Mouse (Mus musculus) retina, postnatal 7 days (tissue): ENCODE measurements around the gene Ifnab.
A peak's percentile ranks its signal among the peaks of the same experiment; 100 is the strongest.

Experiments
- DNase-seq: peaks from one replicate; pipeline ENCODE4 v3.0.0-alpha.2; 2012; ENCODE audit warnings: low read depth, low spot score

Ifnab gene

DNA sequence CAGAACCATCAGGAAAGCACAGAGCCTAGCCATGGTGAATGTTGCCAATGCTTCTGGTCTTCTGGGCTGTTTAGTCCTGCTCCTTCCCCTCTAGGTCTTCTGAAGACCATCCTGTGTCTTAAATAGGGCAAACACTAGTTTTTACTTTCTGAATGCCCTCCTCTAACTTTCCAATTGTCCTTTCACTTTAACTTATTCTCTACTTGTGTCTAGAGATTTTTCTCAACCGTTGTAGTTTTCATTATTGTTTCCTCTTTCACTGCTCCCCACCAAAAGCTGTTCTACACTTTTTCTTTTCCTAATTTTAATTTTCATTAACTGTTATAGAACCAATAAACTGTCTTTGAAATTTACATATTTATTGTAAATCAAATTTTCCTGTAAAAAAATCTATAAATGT lies 14.3 kb downstream of the Ifnab start, which contains the start of gene Ifna16:
TSS of gene Ifna16 (minus strand) at position 101 of the 400 bp plus-strand sequence.
- DNase-seq = no peak

DNA sequence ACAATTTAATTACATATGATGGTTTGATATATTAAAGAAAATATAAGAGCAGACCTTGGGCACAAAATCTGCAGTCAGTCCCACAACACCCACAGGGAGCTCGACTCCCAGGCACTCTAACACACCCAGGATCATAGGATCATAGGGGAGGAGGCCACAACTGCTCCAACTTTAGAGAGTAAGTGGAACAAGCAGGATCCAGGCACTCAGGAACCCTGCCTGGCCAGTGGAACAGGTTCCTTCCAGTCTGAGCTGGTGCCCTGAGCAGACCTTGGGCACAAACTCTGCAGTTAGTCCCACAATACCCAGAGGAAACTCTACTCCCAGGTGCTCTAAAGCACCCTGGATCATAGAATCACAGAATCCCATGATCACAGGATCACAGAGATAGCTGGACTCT lies 35.7 kb downstream of the Ifnab start:
- DNase-seq = no peak

DNA sequence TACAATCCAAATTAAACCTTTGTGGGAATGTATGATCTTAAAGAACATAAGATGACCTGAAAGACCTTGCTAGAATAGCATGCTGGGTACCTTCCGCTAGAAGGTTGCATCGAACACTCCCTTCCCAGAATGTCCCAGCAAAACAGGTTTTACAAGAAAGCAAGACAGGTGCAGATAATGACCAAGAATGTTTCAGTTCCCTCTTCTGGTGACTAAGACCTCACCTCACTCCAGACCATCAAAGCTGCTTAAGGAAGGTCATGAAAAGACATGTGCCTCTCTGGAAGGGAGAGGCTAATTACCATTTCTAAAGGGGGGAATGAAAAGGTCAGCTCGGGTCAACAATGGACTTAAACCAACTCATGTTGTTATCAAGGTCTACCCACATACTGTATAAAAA lies 37.5 kb downstream of the Ifnab start:
- no peak for DNase-seq

DNA sequence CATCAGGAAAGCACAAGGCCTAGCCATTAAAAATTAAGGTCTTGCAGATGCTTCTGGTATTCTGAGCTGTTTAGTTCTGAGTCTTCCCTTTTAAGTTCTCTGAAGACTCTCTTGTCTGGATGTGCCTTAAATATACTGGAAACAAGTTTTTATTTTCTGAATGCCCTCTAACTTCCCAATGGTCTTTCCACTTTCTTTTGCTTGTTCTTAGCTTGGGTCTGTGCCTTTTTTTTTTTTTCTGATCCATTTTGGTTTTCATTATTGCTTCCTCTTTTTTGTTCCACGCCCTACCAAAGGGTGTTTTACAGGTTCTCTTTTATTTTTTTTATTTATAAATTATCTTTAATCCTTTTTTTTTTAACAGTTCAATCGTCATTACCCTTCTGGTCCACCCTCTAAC lies 46.8 kb downstream of the Ifnab start, which contains the start of gene Ifna13:
TSS of gene Ifna13 (minus strand) at position 101 of the 400 bp plus-strand sequence.
- no peak for DNase-seq

DNA sequence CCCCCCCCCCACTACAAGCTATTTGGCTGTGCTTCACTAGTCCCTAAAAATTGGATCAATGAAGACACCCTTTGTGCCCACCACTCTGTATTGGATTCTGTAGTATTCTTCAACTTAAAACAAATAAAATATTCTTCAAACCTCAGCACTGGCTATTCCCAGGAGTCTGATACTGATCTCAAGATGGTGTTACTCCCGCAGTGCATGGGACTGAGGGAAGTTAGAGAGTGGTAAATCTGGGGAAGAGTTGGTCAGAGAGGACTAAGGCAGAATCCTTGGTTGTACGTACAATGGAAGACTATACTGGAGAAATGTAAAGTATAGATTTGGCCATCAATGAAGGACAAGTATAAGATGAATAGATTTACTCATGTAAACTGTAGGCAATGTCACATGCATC lies 48.6 kb downstream of the Ifnab start:
- no peak for DNase-seq

DNA sequence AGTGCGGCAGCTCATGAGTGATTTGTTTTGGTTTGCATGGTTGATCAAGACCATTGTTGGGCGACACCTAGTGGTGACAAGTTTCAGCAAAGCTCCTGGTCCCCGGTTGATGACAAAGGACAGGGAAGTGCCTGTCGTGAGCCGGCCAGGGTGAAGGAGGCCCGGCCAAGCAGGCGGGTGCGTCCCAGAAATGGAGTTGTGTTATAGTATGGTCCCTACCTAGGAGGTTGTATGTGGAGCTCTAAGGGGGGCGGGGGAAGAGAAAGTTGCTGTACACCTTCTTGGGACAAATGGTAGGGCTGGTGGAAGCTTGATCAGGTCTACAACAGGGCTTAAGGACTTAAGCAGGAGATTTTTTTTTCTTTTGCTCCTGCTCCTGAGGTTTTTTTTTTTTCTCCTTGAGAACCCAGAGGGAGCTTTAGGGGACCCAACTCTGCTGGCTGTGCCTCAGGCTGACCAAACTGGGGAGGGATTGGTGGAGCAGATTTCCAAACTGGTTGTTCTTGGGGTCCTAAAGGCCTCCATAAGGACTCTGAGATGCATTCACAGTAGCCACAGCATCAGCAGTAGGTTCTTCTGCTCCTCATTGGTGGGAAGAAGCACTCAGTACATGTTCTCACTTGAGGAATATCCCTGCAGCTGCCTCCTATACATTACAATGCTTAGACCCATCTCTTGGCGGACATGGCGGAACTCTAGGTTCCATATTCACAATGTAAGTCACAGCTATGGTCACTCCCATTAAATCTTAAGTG lies 49.9 kb downstream of the Ifnab start:
- peak; percentile 99 for DNase-seq

DNA sequence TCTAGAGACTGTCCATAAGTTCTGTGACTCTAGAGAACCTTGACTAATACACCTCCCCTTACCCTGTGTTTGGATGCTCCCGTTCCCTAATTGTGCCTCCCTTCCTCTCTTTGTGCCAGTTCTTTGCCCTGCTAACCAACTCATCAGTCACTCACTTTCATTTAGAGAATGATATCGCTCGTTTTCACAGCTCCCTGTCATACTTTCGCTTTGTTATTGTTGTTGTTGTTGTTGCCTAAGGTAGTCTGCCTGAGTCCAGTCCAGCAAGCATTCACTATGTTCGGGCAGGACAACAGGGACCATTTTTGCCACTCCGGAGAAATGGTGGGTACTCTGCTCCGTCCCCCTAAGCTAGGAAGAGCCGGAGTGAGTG lies 50.5 kb downstream of the Ifnab start:
- DNase-seq = no peak
